Mouse (Mus musculus) neural tube, postnatal 0 days (tissue): ENCODE measurements around the gene Cyp4x1. TPM values are rescaled to one million over a fixed set of nuclear protein-coding genes. Genes with fewer than 3 reads are reported as not detected.

Experiments used
- polyA plus RNA-seq: library from polyadenylated mRNA; unstranded; fragments of >200 nt; fragmentation: Nextera tagmentation; extraction: Ambion mirVana; gene quantifications from 2 replicates; pipeline ENCODE4 v1.2.1, GENCODE M21; 2015

Gene Cyp4x1
- 9.5 and 9.6 TPM in 2 replicates for polyA plus RNA-seq

GRCm38 (mm10) chr4:115133621-115134295 lies at the start of gene Cyp4x1:
Gene Cyp4x1, minus strand, starts transcription at chr4:115134281.

GRCm38 (mm10) chr4:115088611-115089338 lies 45.3 kb downstream of the Cyp4x1 start, which contains the start of gene Pdzk1ip1:
Gene Pdzk1ip1, plus strand, starts transcription at chr4:115088708.

DNA sequence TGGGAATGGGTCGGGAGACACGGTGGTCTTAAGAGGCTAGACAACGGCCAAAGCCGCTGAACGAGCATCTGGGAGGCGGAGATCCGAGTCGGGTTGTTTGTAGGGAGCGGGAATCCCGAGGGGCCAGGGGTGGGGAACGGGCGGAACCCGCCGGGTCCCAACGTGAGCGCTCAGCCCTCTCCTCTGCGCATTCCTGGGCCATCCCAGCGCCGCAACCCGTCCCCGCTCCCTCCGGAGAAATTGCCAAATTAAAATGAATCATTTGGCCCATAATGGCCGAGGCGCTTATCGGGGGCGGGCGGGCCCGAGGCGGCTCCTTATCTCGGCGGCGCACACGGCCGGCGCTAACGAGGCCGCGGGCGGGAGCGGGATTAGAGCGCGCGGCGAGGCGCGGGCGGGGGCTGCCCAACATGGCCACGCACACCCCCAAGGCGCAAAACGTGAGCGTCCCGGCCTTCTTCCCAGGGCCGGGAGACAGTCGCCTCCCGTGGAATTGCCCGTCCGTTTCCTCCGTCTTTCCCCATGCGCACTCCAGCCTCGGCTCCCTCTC lies 77.6 kb downstream of the Cyp4x1 start, which contains the start of gene Tal1:
Tal1 (plus strand) TSS at position 56 of the 550 bp plus-strand sequence.

Other genes with a start within 250 kb of the Cyp4x1 start
- 0.25 and 0.59 TPM in 2 replicates for gene Foxd2, start 225.4 kb downstream of the Cyp4x1 start, polyA plus RNA-seq
- gene Foxe3, start 208.3 kb downstream of the Cyp4x1 start, polyA plus RNA-seq = not detected in 2 replicates
- gene Cmpk1, start 147.0 kb downstream of the Cyp4x1 start, polyA plus RNA-seq = 168 and 193 TPM in 2 replicates
- gene Stil, start 134.1 kb downstream of the Cyp4x1 start, polyA plus RNA-seq = 0.81 and 0.96 TPM in 2 replicates
- gene Tal1, start 77.9 kb downstream of the Cyp4x1 start, polyA plus RNA-seq = 0.93 and 0.98 TPM in 2 replicates
- 3.3 and 5.5 TPM in 2 replicates for gene Pdzk1ip1, start 45.6 kb downstream of the Cyp4x1 start, polyA plus RNA-seq
- gene Cyp4a29, start 107.8 kb upstream of the Cyp4x1 start, polyA plus RNA-seq = not detected in 2 replicates
- not detected in 2 replicates for gene Cyp4a12a, start 164.8 kb upstream of the Cyp4x1 start, polyA plus RNA-seq